Mouse (Mus musculus) inflammation-experienced regulatory T-cells (primary cell): ENCODE data around the gene Gm13030. TPM values are rescaled to one million over a fixed set of nuclear protein-coding genes. Genes with fewer than 3 reads are reported as not detected.

Experiments used
- polyA plus RNA-seq, 2 experiments: library from polyadenylated mRNA; unstranded; fragments of 100-300 nt; shearing (Covaris generic); gene quantifications; one replicate each; pipeline ENCODE4 v1.2.1; 2017

The Gm13030 gene
- not detected for polyA plus RNA-seq

GRCm38 (mm10) chr4:138873864-138874263 lies at the start of gene Gm13030:
Gene Gm13030 (minus strand): TSS chr4:138873964.

DNA sequence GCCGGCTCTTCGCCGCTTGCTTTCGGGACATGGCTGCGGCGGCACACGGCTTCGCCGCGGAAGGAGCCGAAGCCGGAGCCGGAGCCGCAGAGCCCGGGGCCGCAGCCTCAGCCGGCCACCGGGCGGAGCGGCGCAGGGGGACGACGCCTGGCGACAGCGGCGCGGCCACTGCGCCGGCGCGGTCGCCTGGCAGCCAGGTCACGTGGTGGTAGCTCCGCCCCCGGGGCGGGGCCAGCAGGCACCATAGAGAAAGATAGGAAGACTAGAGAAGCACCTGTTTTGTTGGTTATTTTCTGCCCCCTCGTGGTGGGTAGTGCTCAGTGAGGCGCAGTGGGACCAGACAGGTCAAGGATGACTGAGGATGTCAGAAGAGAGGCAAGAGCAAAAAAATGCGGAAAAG lies 40.0 kb upstream of the Gm13030 start, which contains the start of gene Otud3:
Otud3 (minus strand) TSS at position 149 of the 400 bp plus-strand sequence.

GRCm38 (mm10) chr4:138877731-138878130 lies 4.0 kb upstream of the Gm13030 start, which contains the start of gene Pla2g2e:
Gene Pla2g2e (plus strand): TSS chr4:138877942.

DNA sequence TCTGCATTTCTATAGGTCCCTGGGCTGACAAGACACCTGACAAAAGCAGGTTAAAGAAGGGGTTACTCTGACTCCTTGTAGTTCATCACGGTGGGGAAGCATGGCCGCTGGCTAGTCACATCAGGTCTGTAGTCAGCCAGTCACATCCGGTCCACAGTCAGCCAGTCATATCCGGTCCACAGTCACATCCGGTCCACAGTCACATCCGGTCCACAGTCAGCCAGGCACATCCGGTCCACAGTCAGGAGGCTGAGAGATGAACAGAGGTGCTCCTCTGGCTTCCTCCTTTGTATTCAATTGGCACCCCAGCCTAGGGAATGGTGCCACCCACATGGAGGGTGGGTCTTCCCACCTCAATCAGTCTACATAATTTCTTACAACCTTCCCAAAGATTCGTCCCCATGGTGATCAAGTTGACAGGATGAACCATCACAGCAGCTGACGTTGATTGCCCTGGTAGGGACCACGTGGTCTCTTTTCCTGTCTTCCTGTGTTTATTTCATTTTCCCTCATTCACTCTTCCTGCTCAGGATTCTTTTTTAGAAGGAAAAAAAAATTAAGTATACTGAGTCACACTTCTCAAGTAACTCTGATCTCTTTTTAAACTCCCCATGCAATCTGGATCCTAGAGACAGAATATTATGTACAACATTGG lies 10.3 kb downstream of the Gm13030 start, which contains the start of gene Pla2g5:
Pla2g5 (minus strand) TSS at position 139 of the 655 bp plus-strand sequence.

Other genes starting within 250 kb of the Gm13030 start
- under 1 TPM; 0.07 to 0.18 TPM for gene Vwa5b1, start 238.1 kb downstream of the Gm13030 start, polyA plus RNA-seq
- not detected for gene Pla2g2c, start 149.2 kb downstream of the Gm13030 start, polyA plus RNA-seq
- under 1 TPM in 1 of 2 experiments, not detected in 1; 0.81 TPM for gene Ubxn10, start 136.8 kb downstream of the Gm13030 start, polyA plus RNA-seq
- gene Pla2g2f, start 116.3 kb downstream of the Gm13030 start, polyA plus RNA-seq, result under 1 TPM in 1 of 2 experiments, not detected in 1; 0.60 TPM
- 1 to 10 TPM in 1 of 2 experiments, under 1 TPM in 1; 0.33 to 2.3 TPM for gene Pla2g2d, start 98.2 kb downstream of the Gm13030 start, polyA plus RNA-seq
- not detected for gene Pla2g5, start 10.5 kb downstream of the Gm13030 start, polyA plus RNA-seq
- gene Pla2g2e, start 4.0 kb upstream of the Gm13030 start, polyA plus RNA-seq, result under 1 TPM in 1 of 2 experiments, not detected in 1; 0.36 TPM
- gene Otud3, start 40.0 kb upstream of the Gm13030 start, polyA plus RNA-seq, result 1 to 10 TPM; 3.6 to 4.6 TPM
- under 1 TPM in 1 of 2 experiments, not detected in 1; 0.31 TPM for gene Rnf186, start 93.1 kb upstream of the Gm13030 start, polyA plus RNA-seq
- gene Tmco4, start 98.9 kb upstream of the Gm13030 start, polyA plus RNA-seq, result 10 to 100 TPM; 31.2 to 42.4 TPM
- not detected for gene Htr6, start 201.6 kb upstream of the Gm13030 start, polyA plus RNA-seq
- gene Nbl1, start 219.0 kb upstream of the Gm13030 start, polyA plus RNA-seq, result under 1 TPM; 0.26 to 0.66 TPM